Mouse (Mus musculus) retina, adult 2 months (tissue): ENCODE data around the gene Cfl2.
"Not testable (repeated sequence)": the region's sequence is repeated elsewhere in the genome, so short reads cannot be mapped to it uniquely, and the experiment has no call there.

Experiments used
- DNase-seq: peaks from one replicate; pipeline ENCODE4 v3.0.0-alpha.2; 2012; ENCODE audit warnings: low read depth, low spot score

Cfl2 gene

GRCm38 (mm10) chr12:54862606-54863535 lies at the start of gene Cfl2:
Gene Cfl2, minus strand, starts transcription at chr12:54862877.
- peak; percentile 68 for DNase-seq

DNA sequence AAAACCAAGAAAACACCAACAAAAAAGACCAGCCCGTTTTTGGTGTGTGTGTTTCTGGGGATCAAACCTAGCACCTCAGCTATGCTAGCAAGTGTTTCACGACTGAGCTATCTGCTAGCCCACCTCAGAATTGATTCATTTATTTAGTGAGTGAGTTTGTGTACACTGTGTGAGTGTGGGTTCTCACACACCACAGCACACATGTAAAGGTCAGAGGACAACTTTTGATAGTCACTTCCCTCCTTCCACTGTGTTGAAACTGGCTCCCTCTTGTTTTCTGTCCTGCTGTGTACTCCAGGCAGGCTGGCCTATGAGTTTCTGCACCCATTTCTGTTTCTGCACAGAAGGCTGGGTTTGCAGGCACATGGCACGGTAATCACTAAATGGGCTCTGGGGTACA lies 47.7 kb upstream of the Cfl2 start:
- DNase-seq, result no peak

DNA sequence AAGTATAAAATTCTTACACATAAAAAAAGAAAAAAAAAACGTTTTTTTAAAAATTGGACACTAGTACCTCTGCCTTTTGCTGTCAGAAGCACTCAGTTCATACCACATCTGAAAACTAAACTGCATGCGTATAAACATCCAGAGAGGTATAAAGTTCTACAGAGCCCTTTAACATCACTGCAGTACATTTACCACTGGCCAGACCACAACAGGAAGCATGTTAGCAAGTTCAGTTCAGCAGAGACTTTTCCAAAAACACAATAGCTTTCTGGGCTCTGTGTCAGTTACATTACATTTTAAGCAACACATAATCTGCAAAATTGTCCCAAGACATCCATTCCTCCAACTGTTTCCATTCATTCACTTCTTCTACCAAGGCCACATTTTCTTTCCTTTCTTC lies 29.9 kb upstream of the Cfl2 start:
- DNase-seq, result not testable (repeated sequence)

DNA sequence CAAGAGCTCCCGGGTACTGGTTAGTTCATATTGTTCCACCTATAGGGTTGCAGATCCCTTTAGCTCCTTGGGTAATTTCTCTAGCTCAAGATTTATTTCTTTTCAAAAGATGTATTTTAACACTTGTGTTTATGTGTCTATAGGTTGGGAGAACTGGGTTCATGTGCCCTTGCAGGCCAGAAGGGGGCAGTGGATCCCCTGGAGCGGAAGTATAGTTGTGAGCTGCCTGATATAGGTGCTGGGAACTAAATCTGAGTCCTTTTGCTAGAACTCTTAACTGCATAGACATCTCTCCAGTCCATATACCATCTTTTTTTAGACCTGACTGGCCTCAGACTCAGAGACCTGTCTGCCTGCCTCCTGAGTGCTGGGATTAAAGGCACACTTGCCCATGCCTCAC lies 27.7 kb upstream of the Cfl2 start:
- no peak for DNase-seq

- no peak for DNase-seq
These were observed 25.0 kb upstream of the Cfl2 start for GRCm38 (mm10) chr12:54887580-54888127.

- peak; percentile 37 for DNase-seq
These were observed 17.0 kb upstream of the Cfl2 start for GRCm38 (mm10) chr12:54879630-54880029.

DNA sequence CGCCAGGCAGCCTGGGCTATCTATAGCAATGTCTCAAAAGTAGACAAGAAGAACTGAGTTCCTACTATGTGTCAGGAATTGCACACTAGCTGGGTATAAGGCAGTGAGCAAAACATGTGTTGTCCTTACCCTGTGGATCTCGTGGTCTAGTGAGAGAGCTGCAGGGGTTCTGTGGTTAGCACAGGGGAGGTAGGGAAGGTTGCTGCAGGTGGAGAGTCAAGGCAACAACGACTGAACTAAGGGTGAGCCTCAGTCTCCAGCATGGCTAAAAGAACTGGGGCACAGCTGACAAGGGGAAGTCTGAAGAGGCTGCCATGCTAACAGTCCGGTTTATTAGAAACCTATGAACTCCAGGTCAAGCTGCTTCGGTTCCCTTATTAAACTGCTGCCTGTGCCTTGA lies 16.5 kb upstream of the Cfl2 start:
- no peak for DNase-seq

GRCm38 (mm10) chr12:54877875-54878274 lies 15.2 kb upstream of the Cfl2 start:
- DNase-seq, result no peak

- DNase-seq, result no peak
These were observed 14.2 kb upstream of the Cfl2 start for GRCm38 (mm10) chr12:54876879-54877278.

- DNase-seq, result no peak
These were observed 12.0 kb upstream of the Cfl2 start for GRCm38 (mm10) chr12:54874711-54875110.

DNA sequence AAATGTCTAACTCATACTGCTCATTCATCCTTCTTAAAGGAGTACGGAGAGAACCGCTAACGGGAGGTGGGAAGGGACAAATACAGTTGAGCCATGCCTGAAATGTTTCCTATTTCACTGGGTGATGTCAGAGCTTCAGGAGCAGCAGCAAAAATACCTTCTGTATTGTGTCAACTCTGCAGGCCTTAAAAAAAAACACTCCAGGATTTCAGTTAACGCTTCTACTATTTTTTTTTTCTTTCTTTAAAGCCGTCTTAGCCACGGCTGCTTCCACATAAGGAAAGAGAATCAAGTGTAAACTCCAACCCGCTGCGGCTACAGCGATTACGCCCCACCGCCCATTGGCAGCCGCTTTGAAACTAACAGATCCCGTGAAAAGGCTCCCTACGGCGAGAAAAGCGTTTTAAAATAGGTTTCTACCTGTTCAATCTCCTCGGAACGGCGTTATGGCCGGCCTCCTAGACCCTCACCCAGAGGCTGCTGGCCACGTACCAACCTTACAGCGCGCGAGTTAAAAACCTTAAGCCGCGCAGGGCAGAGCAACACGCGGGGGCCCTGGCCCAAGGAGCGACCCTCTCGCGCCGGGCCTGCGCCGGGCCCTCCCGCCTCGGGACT lies 579 bp downstream of the Cfl2 start:
- peak; percentile 23 for DNase-seq

GRCm38 (mm10) chr12:54859531-54859930 lies 3.1 kb downstream of the Cfl2 start:
- DNase-seq, result no peak

- no peak for DNase-seq
These were observed 12.1 kb downstream of the Cfl2 start for GRCm38 (mm10) chr12:54850551-54850950.

DNA sequence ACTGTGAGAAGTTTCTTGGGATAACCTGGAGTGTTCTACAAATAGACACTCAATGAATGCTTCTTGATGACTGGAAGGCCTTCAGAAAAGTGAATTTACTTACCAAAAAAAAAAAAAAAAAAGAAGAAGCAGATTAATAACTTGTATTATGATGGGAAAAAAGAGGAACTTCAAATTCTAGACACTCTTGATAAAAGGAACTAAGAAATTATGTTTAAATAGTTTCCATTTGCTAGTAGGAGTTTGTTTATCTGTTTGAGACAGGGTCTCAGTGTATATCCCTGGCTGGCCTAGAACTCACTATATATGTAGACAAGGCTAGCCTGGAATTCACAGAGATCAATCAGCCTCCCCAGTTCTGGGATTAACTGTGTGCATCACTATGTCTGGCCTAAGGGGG lies 18.3 kb downstream of the Cfl2 start:
- DNase-seq, result no peak

DNA sequence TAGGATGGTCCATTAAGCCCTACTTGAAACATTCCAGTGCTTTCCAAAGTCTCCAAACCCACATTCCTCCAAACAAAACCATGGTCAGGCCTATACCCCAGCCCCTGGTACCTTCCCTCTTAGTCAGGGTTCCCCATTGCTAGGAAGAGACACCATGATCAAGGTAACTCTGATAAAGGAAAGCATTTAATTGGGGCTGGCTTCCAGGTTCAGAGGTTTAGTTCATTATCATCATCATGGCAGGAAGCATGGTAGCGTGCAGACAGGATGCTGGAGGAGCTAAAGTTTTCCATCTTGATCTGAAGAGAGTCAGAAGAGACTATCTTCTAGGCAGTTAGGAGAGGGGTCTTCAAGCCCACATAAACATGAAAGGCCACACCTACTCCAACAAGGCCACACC lies 21.1 kb downstream of the Cfl2 start:
- DNase-seq, result no peak

DNA sequence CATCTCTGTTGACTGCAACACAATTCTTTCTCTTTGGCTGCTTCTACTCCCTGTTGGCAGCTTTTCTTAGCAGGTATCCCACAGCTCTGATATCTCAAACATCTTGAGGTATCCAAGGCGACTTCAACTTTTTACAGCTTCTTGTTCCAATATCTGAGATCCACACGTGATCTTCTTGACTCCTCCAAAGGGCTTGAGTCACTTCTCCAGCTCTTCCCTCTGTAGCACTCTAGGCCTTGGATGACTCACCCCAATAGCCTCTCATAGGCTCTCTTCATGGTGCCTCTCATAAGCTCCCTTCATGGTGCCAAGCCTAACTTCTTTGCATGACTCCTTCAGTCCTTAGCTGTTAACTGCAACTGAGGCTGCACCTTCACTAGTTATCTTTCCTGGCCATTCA lies 22.9 kb downstream of the Cfl2 start:
- no peak for DNase-seq

GRCm38 (mm10) chr12:54838931-54839330 lies 23.7 kb downstream of the Cfl2 start:
- DNase-seq, result no peak

GRCm38 (mm10) chr12:54835608-54836570 lies 26.8 kb downstream of the Cfl2 start:
- DNase-seq, result no peak

- no peak for DNase-seq
These were observed 27.7 kb downstream of the Cfl2 start for GRCm38 (mm10) chr12:54834925-54835447.

- no peak for DNase-seq
These were observed 28.7 kb downstream of the Cfl2 start for GRCm38 (mm10) chr12:54833856-54834399.

DNA sequence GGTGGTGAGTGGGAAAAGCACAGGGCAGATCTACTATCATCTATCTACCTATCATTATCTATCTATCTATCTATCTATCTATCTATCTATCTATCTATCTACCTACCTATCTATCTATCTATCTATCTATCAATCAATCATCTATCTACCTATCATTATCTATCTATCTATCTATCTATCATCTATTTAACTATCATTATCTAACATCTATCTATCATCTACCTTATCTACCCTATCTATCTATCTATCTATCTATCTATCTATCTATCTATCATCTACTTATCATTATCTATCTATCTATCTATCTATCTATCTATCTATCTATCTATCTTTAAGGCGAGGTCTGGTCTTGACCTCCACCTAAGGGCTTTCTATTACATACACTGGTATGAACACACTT lies 30.8 kb downstream of the Cfl2 start:
- not testable (repeated sequence) for DNase-seq
